Mouse (Mus musculus) left cerebral cortex, adult 11 months (tissue): ENCODE measurements at regions not wholly inside any gene's neighbourhood (a gene's known extent, or its start where the extent isn't known, plus 50 kb on each side); places are given as distances from the start of the nearest gene placed in this dataset.

ENCODE experiments used
- DNase-seq: peaks from one replicate; pipeline ENCODE4 v3.0.0; 2022; ENCODE audit warnings: low spot score

GRCm38 (mm10) chr2:57424879-57425278, 187.4 kb downstream of the Gpd2 start:
- no peak for DNase-seq

- DNase-seq = no peak
Observed at GRCm38 (mm10) chr2:57425439-57425838, 188.0 kb downstream of the Gpd2 start.

- DNase-seq = no peak
Observed at GRCm38 (mm10) chr2:57450996-57451770, 213.7 kb downstream of the Gpd2 start.

DNA sequence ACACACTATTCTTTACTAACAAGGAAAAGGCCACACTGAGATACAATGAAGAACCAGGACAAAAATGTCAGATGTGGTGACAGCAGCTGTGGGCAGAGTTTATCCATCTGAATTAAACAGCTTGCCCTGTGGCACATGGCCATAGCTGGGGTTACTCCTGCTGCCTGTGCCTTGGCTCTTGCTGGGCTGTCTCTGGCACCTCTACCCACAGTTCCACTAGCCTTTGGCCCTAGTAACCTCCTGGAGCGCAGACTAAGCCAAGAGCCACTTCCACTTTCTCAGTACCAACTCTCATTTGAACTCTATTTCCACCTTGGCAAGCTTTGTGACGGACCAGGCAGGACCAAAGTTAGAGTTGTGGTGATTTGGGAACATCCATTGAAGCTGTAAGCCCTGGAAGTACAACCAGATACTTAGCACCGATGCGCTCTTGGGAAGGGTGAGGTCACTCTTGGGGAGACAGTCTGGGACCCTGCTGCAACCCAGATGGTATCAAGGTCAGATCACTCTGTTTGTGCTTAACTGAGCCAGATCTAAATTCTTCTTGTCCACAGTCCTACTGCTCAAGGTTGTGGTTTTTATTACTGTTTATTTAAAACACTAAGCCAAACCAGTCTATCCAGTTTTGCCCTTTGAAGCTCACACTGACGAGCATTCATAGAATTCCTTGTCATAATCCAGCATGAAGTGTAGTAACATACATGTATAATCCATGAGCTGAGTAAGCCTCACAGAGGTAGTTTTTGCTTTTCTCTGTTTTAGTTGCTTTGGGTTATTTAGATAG, 216.7 kb downstream of the Gpd2 start:
- no peak for DNase-seq

DNA sequence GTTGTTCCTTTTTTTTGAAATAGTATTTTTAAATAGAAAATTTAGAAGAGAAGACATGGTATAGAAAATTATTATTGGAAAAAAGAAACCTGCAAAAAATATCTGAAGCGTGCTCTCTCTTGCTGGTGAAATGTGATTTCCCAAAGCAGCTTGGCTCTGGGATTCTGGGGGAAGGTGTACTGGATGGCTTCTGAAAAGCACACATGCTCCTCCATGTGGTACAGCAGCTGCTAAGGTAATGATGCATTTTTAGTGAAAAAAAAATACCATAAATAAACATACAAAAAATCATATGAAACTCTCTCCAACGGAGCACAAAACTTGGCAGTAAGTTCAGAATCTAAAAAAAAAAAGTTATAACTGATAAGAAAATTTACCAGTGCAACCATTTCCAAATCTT, 222.5 kb downstream of the Gpd2 start:
- DNase-seq = no peak

DNA sequence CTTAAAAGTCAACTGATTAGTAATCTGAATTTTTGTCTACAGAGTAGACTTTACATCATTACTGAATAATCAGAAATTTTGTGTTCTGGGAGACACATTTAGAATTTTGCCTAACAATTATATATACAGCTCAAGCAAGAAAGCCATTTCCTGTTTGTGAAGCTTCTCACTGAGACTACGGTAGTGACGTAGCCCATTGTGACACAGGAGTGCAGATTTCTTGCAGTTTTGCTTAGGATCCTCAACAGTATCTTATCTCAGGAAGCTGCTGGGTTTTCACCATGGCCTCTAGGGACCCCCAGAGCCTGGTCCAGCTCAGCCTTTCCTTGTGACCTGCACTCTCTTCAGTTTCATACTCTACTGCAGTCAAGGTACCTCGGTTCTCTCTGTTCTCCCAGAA, 236.4 kb downstream of the Gpd2 start:
- DNase-seq = no peak

DNA sequence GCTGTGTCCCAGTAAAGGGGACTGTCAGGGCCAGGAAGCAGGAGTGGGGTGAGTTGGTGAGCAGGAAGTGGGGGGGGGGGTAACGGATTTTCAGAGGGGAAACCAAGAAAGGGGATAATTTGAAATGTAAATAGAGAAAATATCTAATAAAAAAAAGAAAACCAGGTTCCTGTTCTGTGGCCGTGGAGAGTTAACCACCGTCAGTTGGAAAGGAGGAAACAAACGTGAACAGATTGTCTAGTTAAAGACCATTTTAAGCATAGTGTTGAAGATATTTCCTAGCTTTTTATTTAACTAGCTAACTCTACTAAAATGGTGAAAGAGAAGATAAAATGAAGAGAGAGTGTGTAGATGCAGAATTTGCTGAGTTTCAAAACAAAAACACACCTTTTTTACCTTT, 254.7 kb downstream of the Gpd2 start:
- no peak for DNase-seq

GRCm38 (mm10) chr2:57492914-57493621, 255.6 kb downstream of the Gpd2 start:
- no peak for DNase-seq

- no peak for DNase-seq
Observed at GRCm38 (mm10) chr2:57496315-57496954, 259.0 kb downstream of the Gpd2 start.

- DNase-seq = no peak
Observed at GRCm38 (mm10) chr2:57497933-57498332, 260.5 kb downstream of the Gpd2 start.

GRCm38 (mm10) chr2:57504678-57505077, 267.2 kb downstream of the Gpd2 start:
- DNase-seq = no peak

DNA sequence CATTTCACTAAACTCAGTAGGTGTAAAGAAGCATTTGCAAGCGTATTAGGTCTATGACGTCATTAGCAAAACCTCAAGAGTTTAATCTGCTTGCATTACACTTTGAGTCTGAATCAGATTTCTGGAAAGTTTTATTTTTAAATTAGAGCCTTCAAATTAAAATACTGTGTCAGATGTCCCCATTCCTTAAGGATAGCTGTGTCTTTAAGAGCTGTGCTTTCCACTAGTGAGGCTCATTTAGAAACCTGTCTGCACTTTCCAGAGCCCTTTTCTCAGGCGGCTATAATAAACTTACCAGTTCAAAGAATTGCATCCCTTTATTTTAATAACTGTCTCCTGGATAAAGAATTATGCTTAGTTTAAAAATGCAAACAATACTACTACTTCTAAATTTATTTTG, 285.0 kb downstream of the Gpd2 start:
- no peak for DNase-seq

- no peak for DNase-seq
Observed at GRCm38 (mm10) chr2:57522983-57523382, 285.5 kb downstream of the Gpd2 start.

GRCm38 (mm10) chr2:57527966-57528365, 290.5 kb downstream of the Gpd2 start:
- DNase-seq = no peak

- DNase-seq = no peak
Observed at GRCm38 (mm10) chr2:57539842-57540241, 302.4 kb downstream of the Gpd2 start.

GRCm38 (mm10) chr2:57565258-57565657, 327.8 kb downstream of the Gpd2 start:
- DNase-seq = peak; percentile 6

GRCm38 (mm10) chr2:57566103-57566502, 328.7 kb downstream of the Gpd2 start:
- no peak for DNase-seq

GRCm38 (mm10) chr2:57567183-57567582, 329.7 kb downstream of the Gpd2 start:
- DNase-seq = no peak

DNA sequence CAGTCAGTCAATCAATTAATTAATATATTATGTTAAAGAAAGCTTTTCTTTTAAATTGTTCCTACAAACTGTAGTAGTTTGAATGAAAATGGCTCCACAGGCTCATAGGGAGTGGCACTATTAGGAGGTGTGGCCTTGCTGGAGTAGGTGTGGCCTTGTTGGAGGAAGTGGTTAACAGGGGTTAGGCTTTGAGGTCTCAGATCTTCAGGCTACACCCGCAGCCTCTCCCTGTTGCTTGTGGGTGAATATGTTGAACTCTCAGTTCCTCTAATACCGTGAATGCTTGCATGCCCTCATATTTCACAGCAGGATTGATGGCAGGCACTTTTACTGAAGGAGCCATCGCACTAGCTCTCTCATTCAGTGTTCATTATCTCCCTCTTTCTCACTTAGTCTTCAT, 349.6 kb downstream of the Gpd2 start:
- no peak for DNase-seq

GRCm38 (mm10) chr2:57593558-57593957, 356.1 kb downstream of the Gpd2 start:
- no peak for DNase-seq

GRCm38 (mm10) chr2:57597694-57598358, 360.4 kb downstream of the Gpd2 start:
- DNase-seq = no peak

- DNase-seq = no peak
Observed at GRCm38 (mm10) chr2:57611599-57611998, 374.2 kb downstream of the Gpd2 start.
